Mouse (Mus musculus) heart, adult 11 months (tissue): ENCODE data around the gene Opn1sw.

Experiments used
- DNase-seq: peaks from one replicate; pipeline ENCODE4 v3.0.0; 2022

Gene Opn1sw

DNA sequence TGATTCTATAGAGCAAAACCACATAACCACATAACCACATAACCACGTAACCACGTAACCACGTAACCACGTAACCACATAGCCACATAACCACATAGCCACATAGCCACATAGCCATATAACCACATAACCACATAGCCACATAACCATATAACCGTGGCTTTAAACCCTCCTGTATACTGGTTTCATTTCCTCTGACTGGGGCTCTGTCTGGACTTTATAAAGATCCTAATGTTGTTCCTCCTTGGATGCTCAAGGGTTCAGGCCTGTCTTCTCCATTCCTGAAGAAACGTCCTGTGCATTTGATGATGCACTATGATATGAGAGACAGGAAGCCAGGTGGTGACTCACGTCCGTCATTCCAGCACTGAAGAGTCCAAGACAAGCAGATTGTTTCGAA is 61.3 kb downstream of the Opn1sw start:
- DNase-seq: no peak
